Mouse (Mus musculus) right cerebral cortex, postnatal 4 days (tissue): ENCODE measurements around the gene Olfr1229.

Source experiments
- DNase-seq: peaks from one replicate; pipeline ENCODE4 v3.0.0-alpha.2; 2022

Gene Olfr1229

GRCm38 (mm10) chr2:89287914-89288313 is at the start of gene Olfr1229:
TSS of gene Olfr1229 (minus strand) at chr2:89288014.
- DNase-seq: no peak

GRCm38 (mm10) chr2:89329575-89329974 is 41.8 kb upstream of the Olfr1229 start, which contains the start of gene Olfr1232:
TSS of gene Olfr1232 (minus strand) at chr2:89329675.
- DNase-seq: no peak

- DNase-seq: no peak
Measured at GRCm38 (mm10) chr2:89306974-89307373, 19.2 kb upstream of the Olfr1229 start, which contains the start of gene Olfr1231. TSS of gene Olfr1231 (minus strand) at chr2:89307074.

GRCm38 (mm10) chr2:89297168-89297567 is 9.4 kb upstream of the Olfr1229 start, which contains the start of gene Olfr1230:
TSS of gene Olfr1230 (minus strand) at chr2:89297268.
- no peak for DNase-seq

GRCm38 (mm10) chr2:89253962-89254361 is 33.9 kb downstream of the Olfr1229 start, which contains the start of gene Olfr1228:
TSS of gene Olfr1228 (minus strand) at chr2:89254062.
- DNase-seq: no peak
